Mouse (Mus musculus): ENCODE measurements around the gene Gcm1.
"Not testable (repeated sequence)": the region's sequence is repeated elsewhere in the genome, so short reads cannot be mapped to it uniquely, and the experiment has no call there.

Gene Gcm1

GRCm38 (mm10) chr9:78050452-78050970 is 1.2 kb upstream of the Gcm1 start:
- no peak for DNase-seq

GRCm38 (mm10) chr9:78053821-78054220 is 2.1 kb downstream of the Gcm1 start:
- DNase-seq = no peak

GRCm38 (mm10) chr9:78054298-78054697 is 2.6 kb downstream of the Gcm1 start:
- DNase-seq = no peak

GRCm38 (mm10) chr9:78059525-78060120 is 7.9 kb downstream of the Gcm1 start:
- DNase-seq = no peak

GRCm38 (mm10) chr9:78062392-78062791 is 10.7 kb downstream of the Gcm1 start:
- no peak for DNase-seq

- DNase-seq = peak in 1 of 2 experiments; percentile 58
These were observed 12.4 kb downstream of the Gcm1 start for GRCm38 (mm10) chr9:78064121-78064520.

- no peak for DNase-seq
These were observed 18.8 kb downstream of the Gcm1 start for GRCm38 (mm10) chr9:78070496-78070895.

- DNase-seq = no peak
These were observed 19.9 kb downstream of the Gcm1 start for GRCm38 (mm10) chr9:78071626-78072025.

- DNase-seq = not testable (repeated sequence)
These were observed 21.6 kb downstream of the Gcm1 start for GRCm38 (mm10) chr9:78073291-78073690.

- DNase-seq = no peak
These were observed 22.1 kb downstream of the Gcm1 start for GRCm38 (mm10) chr9:78073713-78074340.

- no peak for DNase-seq
These were observed 23.5 kb downstream of the Gcm1 start for GRCm38 (mm10) chr9:78075256-78075655.

GRCm38 (mm10) chr9:78078240-78078639 is 26.5 kb downstream of the Gcm1 start:
- no peak for DNase-seq

GRCm38 (mm10) chr9:78081835-78082234 is 30.1 kb downstream of the Gcm1 start:
- no peak for DNase-seq

- no peak for DNase-seq
These were observed 32.6 kb downstream of the Gcm1 start for GRCm38 (mm10) chr9:78084341-78084740.

GRCm38 (mm10) chr9:78085722-78086287 is 34.1 kb downstream of the Gcm1 start:
- DNase-seq = no peak

- DNase-seq = no peak
These were observed 36.0 kb downstream of the Gcm1 start for GRCm38 (mm10) chr9:78087751-78088150.

- DNase-seq = no peak
These were observed 36.8 kb downstream of the Gcm1 start for GRCm38 (mm10) chr9:78088521-78088920.

GRCm38 (mm10) chr9:78088971-78089370 is 37.2 kb downstream of the Gcm1 start:
- DNase-seq = no peak

GRCm38 (mm10) chr9:78089906-78090305 is 38.2 kb downstream of the Gcm1 start:
- DNase-seq = no peak

- no peak for DNase-seq
These were observed 38.9 kb downstream of the Gcm1 start for GRCm38 (mm10) chr9:78090596-78090995.

GRCm38 (mm10) chr9:78095686-78096085 is 44.0 kb downstream of the Gcm1 start:
- no peak for DNase-seq

GRCm38 (mm10) chr9:78096376-78096775 is 44.7 kb downstream of the Gcm1 start:
- DNase-seq = no peak

GRCm38 (mm10) chr9:78100956-78101355 is 49.2 kb downstream of the Gcm1 start:
- DNase-seq = no peak

GRCm38 (mm10) chr9:78101431-78101830 is 49.7 kb downstream of the Gcm1 start:
- no peak for DNase-seq
